Mouse (Mus musculus): ENCODE measurements around the gene Glt28d2. TPM values are rescaled to one million over a fixed set of nuclear protein-coding genes. Genes with fewer than 3 reads are reported as not detected.
"Not testable (repeated sequence)": the region's sequence is repeated elsewhere in the genome, so short reads cannot be mapped to it uniquely, and the experiment has no call there.

The Glt28d2 gene
- under 1 TPM; 0.34 to 0.62 TPM for total RNA-seq (2021)

DNA sequence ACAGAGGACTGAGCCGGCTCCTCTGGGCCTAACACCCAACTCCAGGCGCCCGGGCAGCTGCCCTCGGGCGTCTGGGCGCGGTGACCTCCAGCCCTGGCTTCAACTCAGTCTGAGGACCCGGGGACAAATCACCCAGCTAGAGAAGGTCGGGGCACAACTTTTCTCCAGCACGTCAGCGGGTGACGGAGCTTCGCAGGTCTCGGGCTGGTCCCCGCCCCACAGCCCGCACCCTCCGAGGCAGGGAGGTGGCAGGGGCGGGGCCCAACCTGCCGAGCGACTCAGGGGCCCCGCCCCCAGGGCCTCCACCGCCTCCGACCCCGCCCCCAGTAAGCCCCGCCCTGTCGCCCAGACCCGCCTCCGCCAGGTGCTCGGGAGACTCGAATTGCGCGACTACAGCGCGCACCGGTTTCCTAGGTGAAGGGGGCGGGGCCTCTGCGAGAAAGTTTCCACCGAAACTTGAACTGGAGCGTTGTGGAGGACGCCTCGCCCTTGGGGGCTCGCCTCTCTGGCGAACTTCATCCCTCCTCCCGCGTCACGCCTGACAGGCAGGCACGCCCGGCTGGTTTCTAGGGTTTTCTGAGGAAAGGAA, at the start of gene Glt28d2, which contains the start of gene Gm37240:
TSS of gene Glt28d2 (minus strand) at position 278 of the 589 bp plus-strand sequence.
TSS of gene Gm37240 (minus strand) at position 280 of the 589 bp plus-strand sequence.
- peak; percentile 61 to 63 for DNase-seq (ENCODE audit: low spot score in 2 of 2)
- intact Hi-C loops (cut with DNase I): no loop called here

DNA sequence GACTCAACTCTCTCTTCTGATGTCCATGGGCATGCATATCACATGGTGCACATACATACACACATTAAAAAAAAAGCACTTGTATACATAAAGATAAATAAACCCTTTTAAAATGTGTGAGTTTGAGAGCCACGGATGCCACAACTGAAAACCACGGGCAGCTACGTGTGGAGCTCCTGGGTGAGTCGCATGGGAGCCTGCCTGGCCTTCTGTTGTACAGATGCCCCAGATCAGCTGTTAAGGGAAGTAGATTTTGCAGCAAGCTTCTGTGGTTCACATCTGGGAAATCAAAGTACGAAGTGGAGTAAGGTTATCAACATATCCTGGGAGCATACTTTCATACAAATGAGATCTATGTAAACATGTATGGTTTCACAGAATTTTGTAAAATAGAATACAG, 46.3 kb upstream of the Glt28d2 start:
- intact Hi-C loops (cut with DNase I): no loop called here
- no peak for DNase-seq (ENCODE audit: low spot score in 2 of 2)

DNA sequence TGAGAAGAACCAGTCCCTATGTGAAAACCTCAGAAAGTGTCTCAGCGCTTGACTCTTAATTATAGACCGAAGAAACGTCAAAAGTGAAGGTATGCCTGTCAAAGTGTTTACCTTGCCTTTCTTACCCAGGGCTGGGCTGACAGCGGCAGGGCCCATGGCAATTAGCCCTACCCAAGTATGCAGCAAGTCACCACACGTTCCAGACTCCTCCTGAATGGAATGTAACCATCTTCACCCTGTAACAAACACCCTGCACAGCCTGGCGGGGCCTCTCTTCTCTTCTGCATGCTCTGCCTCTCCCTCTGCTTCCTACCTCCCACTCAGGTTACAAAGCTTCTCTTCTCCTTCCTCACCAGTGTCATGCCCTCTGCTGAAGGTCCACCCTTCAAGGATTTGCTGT, 44.5 kb upstream of the Glt28d2 start:
- DNase-seq (ENCODE audit: low spot score in 2 of 2): no peak
- intact Hi-C loops (cut with DNase I): no loop called here

DNA sequence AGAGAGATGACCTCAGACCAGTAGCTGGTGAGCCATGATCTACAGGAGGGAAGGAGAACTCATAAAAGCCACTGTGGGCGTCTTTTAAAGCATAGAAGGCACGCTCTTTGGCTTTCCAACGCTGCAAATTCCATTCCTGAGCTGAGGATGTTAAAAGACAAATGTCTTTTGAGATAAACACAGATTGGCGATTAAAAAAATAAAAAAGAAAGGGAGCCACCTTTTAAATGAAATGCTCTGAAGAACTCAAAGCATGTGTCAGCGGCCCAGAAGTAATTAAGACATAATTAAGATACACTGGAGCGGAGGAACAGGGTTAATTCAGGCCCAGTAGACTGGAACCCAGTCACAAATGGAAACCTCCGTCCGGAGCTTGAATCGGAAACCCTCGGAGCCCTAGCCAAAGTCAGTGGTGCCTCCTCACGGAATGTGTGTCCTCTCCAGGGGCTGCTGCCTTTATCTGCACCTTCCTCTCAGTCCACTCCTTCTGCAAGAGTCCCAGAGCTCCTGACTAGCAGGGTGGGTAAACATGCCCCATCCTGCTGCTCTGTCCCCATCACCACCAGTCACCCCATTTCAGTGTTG, 43.4 kb upstream of the Glt28d2 start:
- no peak for DNase-seq (ENCODE audit: low spot score in 2 of 2)
- intact Hi-C loops (cut with DNase I): no loop called here

DNA sequence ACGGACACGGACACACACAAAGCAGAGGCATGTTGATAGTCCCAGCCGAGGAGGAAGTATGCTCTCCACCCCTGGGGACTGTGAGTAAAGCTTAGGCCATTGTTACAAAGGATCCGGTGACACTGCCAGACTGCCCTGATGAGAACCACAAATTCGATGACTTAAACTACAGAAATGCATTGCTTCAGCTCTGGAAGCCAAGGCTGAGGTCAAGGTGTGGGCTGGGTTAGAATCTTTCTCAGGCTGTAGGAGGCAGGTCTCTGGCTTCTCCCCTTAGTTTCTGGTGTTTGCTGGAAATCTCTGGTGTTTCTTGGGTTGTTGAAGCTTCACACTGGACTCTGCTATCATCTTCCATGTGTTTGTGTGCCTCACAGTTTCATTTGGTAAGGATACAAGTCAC, 42.4 kb upstream of the Glt28d2 start:
- intact Hi-C loops (cut with DNase I): no loop called here
- no peak for DNase-seq (ENCODE audit: low spot score in 2 of 2)

DNA sequence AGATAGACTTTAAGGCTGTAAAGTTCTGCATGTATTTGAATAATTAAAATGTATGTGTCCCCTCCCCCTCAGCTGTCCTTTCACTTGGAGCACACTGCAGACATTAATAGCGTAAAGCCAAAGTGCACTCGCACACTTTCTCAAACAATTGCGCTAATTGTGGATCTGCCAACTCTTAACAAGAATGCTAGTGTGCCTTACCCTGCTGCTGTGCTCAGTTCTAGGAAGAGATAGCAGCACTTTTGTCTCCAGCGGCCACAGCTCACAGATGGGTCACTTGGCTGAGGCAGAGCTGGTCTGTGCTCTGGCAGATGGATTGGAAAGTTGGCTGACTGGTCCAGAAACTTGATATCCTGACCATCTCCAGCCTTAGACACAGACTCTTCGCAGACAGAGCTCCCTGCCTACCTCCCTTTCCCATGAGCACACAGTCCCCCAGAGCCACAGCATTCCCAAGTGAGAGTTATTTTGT, 40.9 kb upstream of the Glt28d2 start:
- peak; percentile 29 to 60 for DNase-seq (ENCODE audit: low spot score in 2 of 2)
- intact Hi-C loops (cut with DNase I): no loop called here

DNA sequence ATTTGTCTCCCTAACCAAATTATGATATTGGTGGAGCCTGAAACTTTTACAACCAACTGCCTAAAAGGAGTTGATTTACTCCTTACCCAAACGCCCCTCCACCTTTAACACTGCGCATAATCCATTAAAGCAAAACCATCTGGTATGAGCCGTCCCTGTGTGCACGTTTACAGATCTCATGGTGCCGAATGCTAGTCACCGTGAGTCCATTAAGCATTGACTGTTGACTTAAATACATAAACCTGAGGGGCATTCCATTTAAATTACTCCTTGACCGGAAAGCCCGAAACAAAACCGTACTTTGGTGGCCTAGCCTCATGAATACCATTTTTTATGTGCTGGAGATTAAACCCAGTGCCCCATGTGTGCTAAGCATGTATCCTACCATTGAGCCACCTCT, 40.0 kb upstream of the Glt28d2 start:
- DNase-seq (ENCODE audit: low spot score in 2 of 2): no peak
- intact Hi-C loops (cut with DNase I): no loop called here

DNA sequence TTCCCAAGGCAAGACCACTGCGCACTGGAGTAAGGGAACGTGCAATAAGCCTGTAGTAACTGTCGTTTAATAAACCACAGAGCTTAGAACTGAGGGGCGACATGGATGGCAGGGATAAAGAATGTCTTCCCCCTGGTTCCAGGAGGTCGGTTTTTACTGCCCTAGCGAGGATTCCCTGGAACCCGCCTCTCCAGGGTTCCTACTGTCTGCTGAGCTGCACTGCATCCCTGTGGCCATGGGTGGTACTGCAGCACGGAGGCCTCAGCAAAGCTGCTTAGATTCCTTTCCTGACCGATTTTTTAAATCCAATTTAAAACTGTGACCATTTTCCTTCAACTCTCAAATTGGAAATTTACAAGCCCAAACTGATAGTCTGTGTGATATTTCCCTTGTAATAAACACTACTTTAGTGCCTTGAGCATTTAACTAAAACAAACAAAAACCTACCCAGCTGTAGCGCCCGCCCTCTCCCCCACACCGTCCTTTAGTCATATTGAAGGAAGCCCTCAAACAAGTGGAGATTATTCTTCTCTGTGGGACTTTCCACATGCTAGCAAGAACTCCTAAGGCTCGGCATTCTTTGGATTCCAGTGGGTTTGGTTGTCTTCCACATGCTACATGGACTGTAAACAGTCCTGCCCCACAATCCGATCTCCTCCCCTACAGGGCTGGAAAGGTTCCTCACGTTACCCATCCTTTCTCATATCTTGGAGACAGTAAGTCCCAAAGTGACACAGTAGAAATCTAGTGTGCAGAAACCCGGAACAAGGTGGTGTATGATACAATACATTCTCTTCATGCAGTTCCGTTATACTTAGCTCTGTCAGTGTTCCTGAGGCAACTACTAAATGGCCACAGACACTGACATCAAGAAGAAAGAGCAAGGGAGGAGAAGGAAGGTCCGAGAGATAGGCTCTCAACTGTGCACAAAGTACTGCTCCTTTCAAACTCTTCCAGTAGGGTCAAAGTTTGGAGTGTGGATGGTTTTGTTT, 36.9 kb upstream of the Glt28d2 start:
- intact Hi-C loops (cut with DNase I): loop anchor here (2.0 to 5.0 kb wide), 4 partner anchors 203 to 987 kb away; partner anchors contain the start of gene Gatb
- peak; percentile 87 to 91 for DNase-seq (ENCODE audit: low spot score in 2 of 2)

DNA sequence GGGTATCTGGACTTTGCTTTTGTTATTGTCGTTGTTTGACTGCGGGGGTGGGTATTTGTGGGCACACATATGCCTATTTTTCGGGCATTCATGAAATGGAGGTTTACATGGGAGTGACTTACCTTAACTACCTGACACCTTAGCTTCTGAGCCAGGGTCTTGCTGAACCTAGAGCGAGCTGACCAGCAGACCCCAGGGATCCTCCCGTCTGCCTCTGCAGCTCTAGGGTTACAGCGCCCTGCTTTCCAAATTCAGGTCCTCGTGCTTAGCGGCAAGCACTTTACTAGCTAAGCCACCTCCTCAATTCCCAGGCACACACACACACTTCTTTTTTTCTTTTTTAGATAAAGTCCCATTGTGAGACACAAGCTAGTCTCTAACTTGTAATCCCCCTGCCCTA, 36.0 kb upstream of the Glt28d2 start:
- no peak for DNase-seq (ENCODE audit: low spot score in 2 of 2)

DNA sequence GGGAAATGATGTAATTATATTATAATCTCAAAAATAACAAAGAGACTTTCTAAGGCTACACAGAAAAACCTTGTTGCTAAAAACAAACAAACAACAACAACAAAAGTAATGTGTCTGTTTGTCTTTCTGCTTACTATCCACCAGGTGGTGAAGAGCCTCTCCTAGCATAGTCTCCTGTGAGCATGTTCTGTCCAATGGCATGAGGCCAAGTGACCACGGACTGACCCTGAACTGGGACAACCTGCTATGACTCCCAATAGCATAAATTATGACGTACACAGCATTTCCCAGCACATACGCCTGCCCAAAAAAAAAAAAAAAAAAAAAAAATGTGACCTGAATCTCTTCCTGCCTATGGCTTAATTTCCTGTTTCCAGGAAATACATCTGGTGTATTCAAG, 35.0 kb upstream of the Glt28d2 start:
- intact Hi-C loops (cut with DNase I): loop anchor here (5.0 kb wide), 3 partner anchors 205 to 985 kb away; partner anchors contain the start of gene Gatb
- DNase-seq (ENCODE audit: low spot score in 2 of 2): no peak

More for the DNA sequence above, 36.0 kb upstream of the Glt28d2 start:
- intact Hi-C loops (cut with DNase I): loop anchor here (5.0 kb wide), 3 partner anchors 204 to 986 kb away; partner anchors contain the start of gene Gatb

DNA sequence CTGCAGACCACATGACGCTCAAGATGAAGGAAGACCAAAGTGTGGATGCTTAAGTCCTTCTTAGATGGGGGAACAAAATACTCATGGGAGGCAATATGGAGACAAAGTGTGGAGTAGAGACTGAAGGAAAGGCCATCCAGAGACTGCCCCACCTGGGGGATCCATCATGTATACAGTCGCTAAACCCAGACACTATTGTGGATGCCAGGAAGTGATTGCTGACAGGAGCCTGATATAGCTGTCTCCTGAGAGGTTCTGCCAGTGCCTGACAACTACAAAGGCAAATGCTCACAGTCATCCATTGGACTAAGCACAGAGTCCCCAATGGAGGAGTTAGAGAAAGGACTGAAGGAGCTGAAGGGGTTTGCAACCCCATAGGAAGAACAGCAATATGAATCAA, 33.4 kb upstream of the Glt28d2 start:
- DNase-seq (ENCODE audit: low spot score in 2 of 2): not testable (repeated sequence)

DNA sequence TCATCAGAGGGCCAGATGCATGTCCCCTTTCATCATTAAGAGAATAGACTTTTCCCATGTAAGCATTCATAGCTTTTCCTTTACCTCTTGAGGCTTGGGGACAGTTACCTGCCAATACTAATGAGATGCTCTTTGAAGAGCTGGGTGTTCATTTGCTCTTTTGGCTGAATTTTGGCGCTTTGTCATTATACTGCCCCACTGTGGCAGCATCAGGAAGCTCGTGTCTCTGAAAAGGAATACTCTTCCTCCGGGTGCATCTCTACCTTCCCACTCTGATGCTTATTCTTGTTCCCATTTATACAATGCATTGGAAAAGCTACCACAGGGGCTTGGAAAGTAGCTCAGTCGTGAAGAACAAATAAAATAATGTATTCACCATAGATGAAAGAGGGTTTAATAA, 30.3 kb upstream of the Glt28d2 start:
- intact Hi-C loops (cut with DNase I): no loop called here
- peak; percentile 30 to 37 for DNase-seq (ENCODE audit: low spot score in 2 of 2)

More for the DNA sequence above, 33.4 kb upstream of the Glt28d2 start:
- intact Hi-C loops (cut with DNase I): loop anchor here (5.0 kb wide), 3 partner anchors 207 to 983 kb away; partner anchors contain the start of gene Gatb

DNA sequence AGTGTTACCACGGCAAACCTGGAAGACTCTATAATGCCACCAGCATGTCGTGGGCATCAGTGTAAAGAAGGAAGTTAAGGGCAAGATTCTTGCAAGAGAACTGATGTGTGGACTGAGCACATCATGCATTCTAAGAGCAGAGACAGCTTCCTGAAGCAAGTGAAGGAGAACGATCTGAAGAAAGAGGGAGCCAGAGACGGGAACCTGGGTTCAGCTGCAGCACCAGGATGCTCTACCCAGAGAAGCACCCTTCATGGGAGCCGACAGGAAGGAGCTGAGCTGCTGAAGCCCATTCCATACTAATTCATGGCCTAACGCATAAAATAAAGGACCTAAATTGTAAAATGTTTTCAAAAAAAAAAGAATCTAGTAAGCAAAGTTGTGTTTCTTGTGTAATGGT, 27.5 kb upstream of the Glt28d2 start:
- intact Hi-C loops (cut with DNase I): no loop called here
- DNase-seq (ENCODE audit: low spot score in 2 of 2): no peak

DNA sequence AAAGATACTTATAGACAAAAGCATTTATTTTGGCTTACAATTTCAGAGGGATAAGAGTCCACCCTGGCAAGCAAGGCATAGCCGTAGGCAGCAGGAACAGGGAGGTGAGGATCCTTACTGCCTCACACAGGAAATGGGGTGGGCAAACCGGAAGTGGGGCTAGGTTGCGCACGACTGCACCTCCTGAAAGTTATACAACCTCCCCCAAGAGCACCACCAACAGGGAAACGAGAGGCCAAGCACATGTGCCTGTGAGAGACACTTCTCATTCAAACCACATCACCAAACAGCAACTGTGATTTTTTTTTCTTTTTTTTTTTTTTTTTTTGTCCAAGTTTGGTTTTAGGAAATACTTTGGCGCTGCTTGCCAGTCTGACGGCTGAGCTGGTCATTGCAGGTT, 19.8 kb upstream of the Glt28d2 start:
- intact Hi-C loops (cut with DNase I): no loop called here

DNA sequence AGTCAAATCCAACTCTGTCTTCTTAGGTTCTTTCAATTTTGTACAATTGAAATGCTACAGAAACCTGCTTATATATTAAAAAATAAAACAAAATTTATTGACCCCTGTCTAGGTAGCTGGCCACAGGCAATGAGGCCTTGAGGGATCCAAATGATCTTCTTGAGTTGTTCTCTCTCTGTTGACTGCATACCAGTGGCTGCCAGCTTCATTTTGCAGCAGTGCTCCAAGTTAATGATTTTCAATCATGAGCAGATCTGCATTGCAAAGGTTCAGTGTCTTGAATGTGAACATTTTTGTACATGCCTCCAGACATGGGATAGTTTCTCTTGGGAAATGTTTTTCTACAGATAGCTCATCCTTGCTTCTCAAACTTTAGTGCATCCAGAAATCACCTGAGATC, 17.1 kb upstream of the Glt28d2 start:
- intact Hi-C loops (cut with DNase I): no loop called here
- DNase-seq (ENCODE audit: low spot score in 2 of 2): no peak

More for the DNA sequence above, 19.8 kb upstream of the Glt28d2 start:
- DNase-seq (ENCODE audit: low spot score in 2 of 2): no peak

DNA sequence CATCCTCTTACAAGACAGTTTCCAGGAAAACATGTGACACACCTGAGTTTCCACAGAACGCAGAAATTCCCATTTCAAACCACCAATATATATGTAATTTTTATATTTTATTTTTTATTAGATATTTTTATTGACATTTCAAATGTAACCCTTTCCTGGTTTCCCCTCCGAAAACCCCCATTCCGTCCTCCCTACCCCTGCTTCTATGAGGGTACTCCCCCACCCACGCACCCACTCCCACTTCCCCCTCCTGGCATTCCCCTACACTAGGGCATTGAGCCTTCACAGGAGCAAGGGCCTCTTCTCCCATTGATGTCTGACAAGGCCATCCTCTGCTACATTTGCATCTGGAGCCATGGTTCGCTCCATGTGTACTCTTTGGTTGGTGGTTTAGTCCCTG, 7.7 kb upstream of the Glt28d2 start:
- no peak for DNase-seq (ENCODE audit: low spot score in 2 of 2)
- intact Hi-C loops (cut with DNase I): no loop called here

DNA sequence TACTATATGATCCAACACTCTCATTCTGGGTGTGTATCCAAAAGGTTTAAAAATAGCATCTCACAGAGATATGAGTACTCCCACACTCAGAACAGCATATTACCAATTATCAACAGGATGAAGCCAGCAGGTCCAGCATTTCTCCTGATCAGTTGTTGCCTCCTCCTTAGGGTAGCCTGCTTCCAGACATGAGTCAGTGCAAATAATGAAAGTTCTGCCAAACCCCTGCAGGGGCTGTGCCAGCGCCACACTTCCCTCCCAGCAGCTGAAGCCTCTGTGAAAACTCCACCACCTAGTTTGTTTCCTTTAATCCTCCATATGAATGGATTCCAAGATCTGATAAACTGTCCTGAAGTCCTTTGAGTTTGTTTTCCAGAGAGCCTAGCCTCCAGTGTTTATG, 4.3 kb upstream of the Glt28d2 start:
- intact Hi-C loops (cut with DNase I): no loop called here

DNA sequence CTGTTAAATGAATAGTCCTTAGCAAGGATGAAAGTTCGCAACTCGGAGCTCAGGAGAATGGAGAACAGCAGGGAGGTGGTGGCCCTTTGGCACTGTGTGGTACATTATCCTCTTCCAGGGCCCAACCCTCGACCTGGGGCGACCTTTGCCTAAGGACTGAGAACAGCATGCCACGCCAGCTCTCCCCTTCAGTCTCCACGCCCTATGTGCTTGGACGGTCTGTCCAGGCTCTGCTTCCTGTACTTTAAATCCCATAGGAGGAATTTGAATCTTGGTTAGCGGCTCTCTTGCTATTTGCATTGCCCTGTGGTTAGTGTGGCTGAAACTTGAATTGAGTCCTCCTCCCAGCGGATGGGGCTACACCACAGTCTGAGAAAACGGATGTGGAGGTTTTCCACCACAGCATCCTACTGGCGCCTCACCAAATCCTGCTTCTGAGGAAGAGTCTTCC, 930 bp upstream of the Glt28d2 start:
- DNase-seq (ENCODE audit: low spot score in 2 of 2): peak; percentile 8 to 15
- intact Hi-C loops (cut with DNase I): no loop called here

More for the DNA sequence above, 4.3 kb upstream of the Glt28d2 start:
- peak; percentile 12 to 40 for DNase-seq (ENCODE audit: low spot score in 2 of 2)

DNA sequence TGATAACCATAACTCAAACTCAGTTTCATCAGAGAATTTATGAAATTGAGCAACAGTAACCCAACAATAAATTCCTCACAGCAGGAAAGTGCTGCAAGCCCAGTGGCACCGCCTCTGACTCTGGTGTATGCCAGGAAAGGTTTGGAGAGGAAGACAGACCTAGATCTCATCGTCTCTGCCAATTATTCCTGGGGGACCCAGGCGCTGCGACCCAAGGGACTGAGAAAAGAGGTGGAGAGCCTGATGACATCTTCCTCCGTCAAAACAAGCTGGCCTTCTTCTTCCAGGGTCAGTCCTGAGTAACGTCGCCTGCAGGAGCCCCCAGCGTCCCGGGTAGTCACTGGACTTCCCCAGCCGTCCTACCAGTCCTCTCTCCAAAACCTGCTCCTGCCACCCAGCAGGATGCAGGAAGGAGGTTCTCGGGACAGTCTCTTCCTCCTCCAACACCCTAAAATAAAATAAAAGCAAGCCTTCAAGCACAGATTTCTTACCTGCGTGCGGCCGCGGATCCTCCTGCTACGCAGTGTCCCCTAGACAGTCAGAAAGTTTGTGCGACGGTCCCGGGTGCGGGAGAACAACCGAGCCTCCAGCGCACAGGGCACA, 579 bp downstream of the Glt28d2 start:
- peak in 1 of 2 experiments; percentile 3 for DNase-seq (ENCODE audit: low spot score in 2 of 2)
- intact Hi-C loops (cut with DNase I): no loop called here
